Mouse (Mus musculus) E14TG2a.4 (cell line): ENCODE data around the gene Birc7.

Experiments used
- CTCF ChIP-seq: conservative IDR thresholded peaks from 2 replicates; pipeline ENCODE4 v1.5.1; 2014; ENCODE audit warnings: low read length
- NANOG ChIP-seq: IDR thresholded peaks from 2 replicates; pipeline ENCODE4 v1.6.1; 2014; ENCODE audit warnings: borderline replicate concordance, low read length, mixed read lengths

DNA sequence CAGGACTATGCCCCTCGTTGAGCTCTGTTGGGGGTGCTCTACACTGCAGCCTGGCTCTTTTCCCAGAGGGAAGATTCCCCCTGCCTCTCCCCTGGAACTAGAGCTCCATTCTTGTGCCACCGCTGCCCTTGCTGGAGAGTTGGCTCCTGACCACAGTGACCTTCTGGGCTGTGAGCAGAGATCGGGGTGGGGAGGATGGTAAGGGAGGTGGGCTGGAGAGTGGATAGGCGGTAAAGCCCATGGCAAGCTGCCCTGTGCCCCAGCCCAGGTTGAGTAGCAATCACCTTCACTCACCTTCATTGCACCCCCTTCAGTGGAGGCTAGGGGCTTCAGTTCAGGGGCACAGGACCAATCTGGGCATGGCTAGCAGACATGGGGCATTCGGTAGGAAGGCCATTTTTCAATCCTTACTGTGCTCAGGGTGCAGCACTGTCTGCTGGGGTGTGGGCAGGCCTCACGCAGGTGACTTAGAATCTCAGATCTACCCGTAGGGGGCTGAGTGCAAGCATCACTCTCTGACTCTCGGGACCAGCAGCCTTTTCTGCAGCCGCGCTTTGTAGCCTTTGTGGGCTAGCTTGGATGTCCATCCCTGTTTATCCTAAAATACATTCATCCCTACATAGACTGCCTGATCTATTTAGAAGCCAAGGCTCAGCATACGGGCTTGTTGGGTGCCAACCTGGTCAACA is 32.8 kb upstream of the Birc7 start:
- TF ChIP-seq CTCF (no peak), NANOG (no peak)
